Mouse (Mus musculus) ES-E14 (cell line): ENCODE results near the gene Hbb-y.

Experiments
- MAFK ChIP-seq: IDR thresholded peaks from 2 replicates; pipeline ENCODE4 v1.6.1; 2014; ENCODE audit warnings: mild to moderate bottlenecking, low read depth, low read length, inconsistent platforms; ENCODE audit not compliant: insufficient read depth
- ZC3H11A ChIP-seq: IDR thresholded peaks from 2 replicates; pipeline ENCODE4 v1.6.1; 2012; ENCODE audit warnings: low read depth, mild to moderate bottlenecking, inconsistent platforms, low read length, borderline replicate concordance
- ZNF384 ChIP-seq: IDR thresholded peaks from 2 replicates; pipeline ENCODE4 v1.6.1; 2012; ENCODE audit warnings: low read depth, low read length, inconsistent platforms

GRCm38 (mm10) chr7:103854669-103855068 is 1.7 kb upstream of the Hbb-y start:
- no peak for TF ChIP-seq ZC3H11A
- TF ChIP-seq ZNF384: no peak
- no peak for TF ChIP-seq MAFK
